Mouse (Mus musculus) heart, postnatal 0 days (tissue): ENCODE data around the gene Luc7l3. TPM values are rescaled to one million over a fixed set of nuclear protein-coding genes. Genes with fewer than 3 reads are reported as not detected.
A peak's percentile ranks its signal among the peaks of the same experiment; 100 is the strongest.

ENCODE experiments used
- ATAC-seq: fragments of 200-750 bp; cut with Nextera tagmentation; 2 replicates; pipeline ENCODE4 v1.8.0; 2017; ENCODE audit warnings: low read depth, moderate number of reproducible peaks, moderate library complexity; ENCODE audit not compliant: insufficient read depth
- DNase-seq: peaks from one replicate; pipeline ENCODE4 v3.0.0-alpha.2; 2016; ENCODE audit warnings: low spot score
- H3K27ac ChIP-seq: fragments of 300-500 bp; sonication (generic); 2 replicates; pipeline ENCODE4 v1.5.1; 2014; ENCODE audit warnings: low read depth, mild to moderate bottlenecking
- H3K27me3 ChIP-seq: fragments of 300-500 bp; sonication (generic); 2 replicates; pipeline ENCODE4 v1.6.1; 2014; ENCODE audit warnings: low read length, mixed read lengths; ENCODE audit not compliant: control insufficient read depth, insufficient read depth
- H3K36me3 ChIP-seq: fragments of 300-500 bp; sonication (generic); replicated peaks from 2 replicates; pipeline ENCODE4 v1.6.1; 2014; ENCODE audit warnings: low read length, mixed read lengths; ENCODE audit not compliant: control insufficient read depth, insufficient read depth
- H3K4me1 ChIP-seq: fragments of 300-500 bp; sonication (generic); 2 replicates; pipeline ENCODE4 v1.6.1; 2014; ENCODE audit warnings: antibody characterized with exemption; ENCODE audit not compliant: control insufficient read depth, insufficient read depth
- H3K4me2 ChIP-seq: fragments of 300-500 bp; sonication (generic); 2 replicates; pipeline ENCODE4 v1.6.1; 2014; ENCODE audit warnings: low read depth, mild to moderate bottlenecking, low read length, moderate library complexity
- H3K4me3 ChIP-seq: fragments of 300-500 bp; sonication (generic); 2 replicates; pipeline ENCODE4 v1.5.1; 2014; ENCODE audit warnings: low read depth, low read length
- H3K9ac ChIP-seq: fragments of 300-500 bp; sonication (generic); replicated peaks from 2 replicates; pipeline ENCODE4 v1.6.1; 2014; ENCODE audit warnings: low read depth, low read length, mixed read lengths
- H3K9me3 ChIP-seq: fragments of 300-500 bp; sonication (generic); replicated peaks from 2 replicates; pipeline ENCODE4 v1.6.1; 2016; ENCODE audit warnings: low read length; ENCODE audit not compliant: control insufficient read depth
- CTCF ChIP-seq: IDR thresholded peaks from 2 replicates; pipeline ENCODE4 v1.5.1; 2016; ENCODE audit warnings: antibody characterized with exemption, control low read depth, low read depth
- EP300 ChIP-seq: IDR thresholded peaks from 2 replicates; pipeline ENCODE4 v1.6.1; 2016; ENCODE audit warnings: antibody characterized with exemption, low read depth
- WGBS: fragments of 180-500 bp; shearing (Covaris S2); extraction: QIAGEN DNeasy Blood & Tissue Kit; methylation state at CpG from one replicate; pipeline ENCODE4 v1.1.7; 2014; 5-methylcytosine and 5-hydroxymethylcytosine counted together
- polyA plus RNA-seq: library from polyadenylated mRNA; unstranded; fragments of >200 nt; fragmentation: Nextera tagmentation; extraction: Ambion mirVana; gene quantifications from 2 replicates; pipeline ENCODE4 v1.2.1, GENCODE M21; 2015
- total RNA-seq: library from RNA; depleted of rRNA; stranded (reverse); fragments of >200 nt; gene quantifications from 2 replicates; pipeline ENCODE4 v1.2.3, GENCODE M21; 2014; ENCODE audit warnings: low replicate concordance

Luc7l3 gene
- total and polyA plus RNA-seq, 2 experiments from 2014 or later, result 29.2 to 51.9 TPM

GRCm38 (mm10) chr11:94246789-94247061, 75.1 kb downstream of the Luc7l3 start:
- no peak for DNase-seq
- H3K27me3 ChIP-seq, result 0 out of 2 replicates have a peak, but pooled peaks cover 4% of the 10 kb centered on the region
- H3K36me3 ChIP-seq, result no peaks in the 10 kb centered on the region
- H3K9ac ChIP-seq, result no peak overlapping the region
- H3K4me1 ChIP-seq, result peaks cover 12% of the 10 kb centered on the region; the same call in 1 of the 2 replicates
- no peak overlapping the region for H3K4me2 ChIP-seq
- H3K4me3 ChIP-seq, result no peak overlapping the region
- H3K9me3 ChIP-seq, result no peaks in the 10 kb centered on the region
- WGBS, result 66% methylated on average over 8 of the region's 8 CpGs
- TF ChIP-seq EP300 (no peak), CTCF (no peak)
- ATAC-seq, result no peak
- no peak overlapping the region for H3K27ac ChIP-seq

DNA sequence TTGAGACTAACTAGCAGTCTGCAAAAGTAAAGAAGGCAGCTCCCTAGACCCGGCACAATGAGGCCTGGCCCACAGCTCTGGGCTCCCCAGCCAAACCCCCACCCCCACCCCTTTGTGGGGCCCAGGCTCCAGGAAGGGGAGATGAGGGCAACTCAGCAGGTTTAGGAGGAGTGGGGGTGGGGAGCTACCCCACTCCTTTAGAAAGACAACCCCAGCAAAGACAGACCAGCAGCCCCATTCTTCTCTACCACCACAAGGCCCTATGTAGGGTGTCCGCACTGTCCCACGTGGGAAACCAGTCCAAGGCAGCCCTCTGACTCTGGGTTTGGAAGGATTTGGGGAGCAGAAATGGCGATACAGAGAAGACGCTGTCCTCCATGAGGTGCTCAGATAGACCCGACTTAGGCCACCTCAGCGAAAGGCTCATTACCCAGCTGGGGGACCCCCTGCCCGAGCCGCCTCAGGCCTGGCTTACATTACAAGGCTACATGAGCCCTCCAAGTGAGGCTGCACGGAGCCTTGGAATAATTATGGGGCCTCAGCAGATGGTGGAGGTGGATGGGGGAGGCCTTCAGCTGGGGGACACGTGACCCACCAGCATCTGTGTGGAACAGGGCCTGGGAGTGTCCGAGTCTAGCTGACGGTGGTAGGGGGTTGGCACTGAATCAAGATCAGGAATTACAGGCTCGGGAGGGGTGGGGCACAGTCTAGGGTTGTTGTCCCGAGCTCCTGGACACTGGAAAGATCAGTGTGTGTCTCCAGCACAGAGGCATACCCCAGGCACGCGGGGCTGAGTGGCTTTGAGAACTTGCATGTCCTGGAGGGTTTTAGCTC, 75.6 kb downstream of the Luc7l3 start, which contains the start of gene Wfikkn2:
Wfikkn2 (minus strand) TSS at position 51 of the 834 bp plus-strand sequence.
- DNase-seq (no peak), ATAC-seq (no peak)
- TF ChIP-seq CTCF, result no peak
- no peak for TF ChIP-seq EP300
- WGBS, result 61% methylated on average over 17 of the region's 17 CpGs
- H3K9ac ChIP-seq, result no peak within 1 kb of the TSS
- H3K9me3 ChIP-seq, result no peaks in the 10 kb centered on the region
- H3K4me1 ChIP-seq, result peaks cover 12% of the 10 kb centered on the region; the same call in 1 of the 2 replicates
- no peak within 1 kb of the TSS for H3K27ac ChIP-seq
- H3K36me3 ChIP-seq, result no peaks in the 10 kb centered on the region
- no peak within 1 kb of the TSS for H3K4me3 ChIP-seq
- 0 out of 2 replicates have a peak, but pooled peaks cover 4% of the 10 kb centered on the region for H3K27me3 ChIP-seq
- H3K4me2 ChIP-seq, result no peak within 1 kb of the TSS

DNA sequence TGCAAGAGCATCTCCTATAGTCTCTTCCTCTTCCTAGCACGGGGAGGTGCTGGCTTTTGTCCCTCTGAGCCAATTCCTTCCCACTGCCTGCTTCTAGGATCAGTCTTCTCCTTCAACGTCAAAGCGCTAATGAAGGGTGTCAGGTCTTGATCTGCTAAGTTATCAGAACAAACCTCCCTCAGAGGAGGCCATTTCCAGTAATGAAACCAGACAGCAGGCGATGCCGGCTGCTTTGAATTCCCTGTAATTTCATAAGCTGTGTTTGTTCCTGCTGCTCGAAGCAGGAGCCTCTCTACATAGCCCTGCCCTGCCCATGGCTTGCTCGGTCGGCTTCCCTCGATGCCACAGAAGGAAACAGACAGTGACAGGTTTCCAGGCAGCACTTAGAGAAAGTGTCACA, 77.4 kb downstream of the Luc7l3 start:
- H3K36me3 ChIP-seq, result no peaks in the 10 kb centered on the region
- WGBS, result 70% methylated on average over 9 of the region's 9 CpGs
- no peak overlapping the region for H3K4me3 ChIP-seq
- peaks cover 12% of the 10 kb centered on the region; the same call in 1 of the 2 replicates for H3K4me1 ChIP-seq
- DNase-seq (no peak), ATAC-seq (no peak)
- H3K4me2 ChIP-seq, result no peak overlapping the region
- TF ChIP-seq EP300, result no peak
- no peak for TF ChIP-seq CTCF
- 0 out of 2 replicates have a peak, but pooled peaks cover 4% of the 10 kb centered on the region for H3K27me3 ChIP-seq
- H3K9me3 ChIP-seq, result no peaks in the 10 kb centered on the region
- no peak overlapping the region for H3K9ac ChIP-seq
- no peak overlapping the region for H3K27ac ChIP-seq

GRCm38 (mm10) chr11:94243422-94244180, 78.2 kb downstream of the Luc7l3 start:
- 31% methylated on average over 15 of the region's 15 CpGs for WGBS
- TF ChIP-seq CTCF, result no peak
- TF ChIP-seq EP300, result no peak
- no peak for DNase-seq
- Histone ChIP-seq H3K27ac (peak overlapping the region; percentile 26; the same call in 1 of the 2 replicates), H3K9ac (peak overlapping the region; percentile 50; the same call in 1 of the 2 replicates), H3K4me2 (peak overlapping the region; percentile 60), H3K4me1 (peaks cover 12% of the 10 kb centered on the region; the same call in 1 of the 2 replicates), H3K36me3 (no peaks in the 10 kb centered on the region), H3K4me3 (peak overlapping the region; percentile 38), H3K27me3 (0 out of 2 replicates have a peak, but pooled peaks cover 4% of the 10 kb centered on the region), H3K9me3 (no peaks in the 10 kb centered on the region)
- peak; percentile 31 for ATAC-seq

DNA sequence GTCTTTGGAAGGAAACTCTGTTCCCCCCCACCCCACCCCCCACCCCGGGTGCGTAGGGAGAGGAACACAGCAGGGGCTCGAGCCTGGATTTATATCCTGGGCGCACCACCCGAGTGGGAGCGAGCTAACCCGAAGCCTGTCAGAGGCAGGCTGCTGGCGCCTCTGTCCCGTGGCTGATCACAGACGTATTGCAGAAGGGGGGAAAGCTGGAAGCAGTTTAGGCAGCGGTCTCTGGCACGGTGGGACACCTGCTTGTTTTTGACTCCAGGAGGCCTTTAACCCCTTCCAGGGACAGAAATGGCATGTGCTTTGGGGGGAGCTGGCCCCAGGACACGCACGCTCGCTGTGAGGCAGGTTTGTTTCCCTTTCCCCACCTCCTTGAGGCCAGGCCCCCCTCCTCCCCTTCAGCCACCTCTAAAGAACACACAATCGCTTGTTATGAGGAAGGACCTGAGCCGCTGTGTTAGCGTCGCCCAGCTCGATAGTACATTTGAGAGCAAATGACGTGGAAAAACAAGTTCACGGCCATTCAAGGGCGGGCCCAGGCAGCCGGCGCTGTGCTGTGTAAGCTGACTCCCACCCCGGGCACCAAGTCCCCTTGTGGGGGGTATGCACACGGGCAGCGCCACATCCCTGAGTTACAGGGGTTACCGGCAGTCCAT, 78.9 kb downstream of the Luc7l3 start:
- peak; percentile 39 for DNase-seq
- H3K27ac ChIP-seq, result peak overlapping the region; percentile 26; the same call in 1 of the 2 replicates
- TF ChIP-seq EP300, result no peak
- no peak for TF ChIP-seq CTCF

More for the DNA sequence above, 78.9 kb downstream of the Luc7l3 start:
- Histone ChIP-seq H3K36me3 (no peaks in the 10 kb centered on the region), H3K27me3 (0 out of 2 replicates have a peak, but pooled peaks cover 4% of the 10 kb centered on the region), H3K4me3 (peak overlapping the region; percentile 38), H3K4me1 (peaks cover 12% of the 10 kb centered on the region; the same call in 1 of the 2 replicates), H3K9ac (peak overlapping the region; percentile 50; the same call in 1 of the 2 replicates), H3K4me2 (peak overlapping the region; percentile 60), H3K9me3 (no peaks in the 10 kb centered on the region)
- 4% methylated on average over 29 of the region's 29 CpGs for WGBS
- peak; percentile 72 for ATAC-seq
